31 mouse cellular contexts compared by ENCODE assay signal in genomic region chr1:72804031-72804430, GRCm38 (mm10). TPM values are rescaled to one million over a fixed set of nuclear protein-coding genes. Genes with fewer than 3 reads are reported as not detected.
A peak's percentile ranks its signal among the peaks of the same experiment; 100 is the strongest.
DNase-seq lines count a peak whose midpoint lies in the region; ATAC-seq and TF ChIP-seq lines count a peak whose summit lies in the region.
"Had no signal": no experiment of that assay in that cellular context is flagged by ENCODE, and none has a peak within 500 bp of the region (broad histone marks: within the 10 kb centered on the region; RNA-seq: fewer than 3 reads in every experiment).

No protein-coding gene starts in this region.

- no peak for TF ChIP-seq POLR2A in brain, embryonic 14.5 days (IDR thresholded peaks at IDR 0.05; ENCODE audit: borderline replicate concordance, extremely low read depth, insufficient read depth, insufficient read length, poor library complexity, severe bottlenecking)

- no peak overlapping the region for H3K4me2 ChIP-seq in midbrain, embryonic 14.5 days (ENCODE audit: low read length)
- no peak overlapping the region for H3K4me2 ChIP-seq in midbrain, embryonic 16.5 days (ENCODE audit: low read length)
- H3K4me2 ChIP-seq: forebrain, embryonic 12.5 days; limb, embryonic 12.5 days; liver, embryonic 15.5 days; midbrain, embryonic 11.5 days; neural tube, embryonic 13.5 days had no signal

- H3K9me3 ChIP-seq in midbrain, embryonic 14.5 days (ENCODE audit: control insufficient read depth, low read length), result no peaks in the 10 kb centered on the region
- H3K9me3 ChIP-seq in midbrain, embryonic 16.5 days (replicated peaks; ENCODE audit: control insufficient read depth, low read length, poor library complexity, severe bottlenecking), result no peaks in the 10 kb centered on the region
- H3K9me3 ChIP-seq: forebrain, embryonic 12.5 days; limb, embryonic 12.5 days; liver, embryonic 15.5 days; neural tube, embryonic 13.5 days had no signal

- intact Hi-C loops in left cerebral cortex, postnatal 4 days (cut with DNase I), result no loop called here

- no peak overlapping the region for H3K4me3 ChIP-seq in midbrain, embryonic 14.5 days (replicated peaks; ENCODE audit: low read depth, low read length)
- H3K4me3 ChIP-seq in midbrain, embryonic 16.5 days (ENCODE audit: low read depth, low read length), result no peak overlapping the region
- H3K4me3 ChIP-seq: erythroblast, embryonic 14.5 days; forebrain, embryonic 12.5 days; limb, embryonic 12.5 days; liver, embryonic 15.5 days; neural tube, embryonic 13.5 days had no signal

- no peak for ATAC-seq in midbrain, embryonic 14.5 days (ENCODE audit: low FRiP score, low TSS enrichment)
- ATAC-seq in midbrain, embryonic 16.5 days, result no peak
- ATAC-seq: activated CD4-positive, CD25-positive, alpha-beta regulatory T cell, adult 4 months; intestine, postnatal 0 days had no signal

- H3K36me3 ChIP-seq in midbrain, embryonic 14.5 days (ENCODE audit: control insufficient read depth, insufficient read depth, low read length), result no peaks in the 10 kb centered on the region
- no peaks in the 10 kb centered on the region for H3K36me3 ChIP-seq in midbrain, embryonic 16.5 days (ENCODE audit: control insufficient read depth, insufficient read depth, low read length)
- H3K36me3 ChIP-seq: forebrain, embryonic 12.5 days; limb, embryonic 12.5 days; liver, embryonic 15.5 days; neural tube, embryonic 13.5 days had no signal

- no peak overlapping the region for H3K27ac ChIP-seq in midbrain, embryonic 14.5 days (replicated peaks; ENCODE audit: low read depth, low read length)
- H3K27ac ChIP-seq in midbrain, embryonic 16.5 days (ENCODE audit: low read length), result no peak overlapping the region
- H3K27ac ChIP-seq: liver, embryonic 15.5 days; neural tube, embryonic 13.5 days had no signal

- H3K27me3 ChIP-seq in midbrain, embryonic 14.5 days (ENCODE audit: control insufficient read depth, insufficient read depth, low read length), result no peaks in the 10 kb centered on the region
- H3K27me3 ChIP-seq in midbrain, embryonic 16.5 days (ENCODE audit: control insufficient read depth, insufficient read depth, low read depth, low read length), result no peaks in the 10 kb centered on the region
- H3K27me3 ChIP-seq: forebrain, embryonic 12.5 days; limb, embryonic 12.5 days; liver, embryonic 15.5 days; neural tube, embryonic 13.5 days had no signal

- peak; percentile 70 to 72 for DNase-seq in cerebellum, postnatal 10 days
- no peak for DNase-seq in cerebellum, adult 11-12 months
- DNase-seq in left cerebral cortex, postnatal 4 days, result peak; percentile 70
- no peak for DNase-seq in left cerebral cortex, adult 8-10 months (ENCODE audit: low spot score in 2 of 2)
- peak; percentile 36 for DNase-seq in midbrain, embryonic 14.5 days
- DNase-seq in brain, embryonic 14.5 days (ENCODE audit: low read depth), result peak; percentile 53
- no peak for DNase-seq in kidney, postnatal 25 days
- DNase-seq: adrenal gland, adult 2 months; adrenal gland, postnatal 36 days; cerebellum, adult 9-10 months; gastrocnemius, postnatal 10 days; heart, postnatal 14 days; kidney, adult 9 months; kidney, postnatal 10 days; layer of hippocampus, adult 9-11 months; retina, postnatal 1 day; right cerebral cortex, postnatal 25 days; spleen, adult 18-20 months; thymus, adult 2 months; thymus, postnatal 36 days had no signal

- peaks cover 19% of the 10 kb centered on the region for H3K4me1 ChIP-seq in midbrain, embryonic 14.5 days (ENCODE audit: control insufficient read depth, insufficient read depth, low read length)
- H3K4me1 ChIP-seq in midbrain, embryonic 16.5 days (ENCODE audit: control insufficient read depth, insufficient read depth, low read length), result peaks cover 9% of the 10 kb centered on the region
- H3K4me1 ChIP-seq: liver, embryonic 15.5 days had no signal

- H3K9ac ChIP-seq in midbrain, embryonic 14.5 days (replicated peaks; ENCODE audit: low read length), result no peak overlapping the region
- no peak overlapping the region for H3K9ac ChIP-seq in midbrain, embryonic 16.5 days (ENCODE audit: low read depth, low read length)
- H3K9ac ChIP-seq: forebrain, embryonic 12.5 days; limb, embryonic 12.5 days; liver, embryonic 15.5 days; neural tube, embryonic 13.5 days had no signal

- TF ChIP-seq CTCF in brain, embryonic 14.5 days (IDR thresholded peaks at IDR 0.05; ENCODE audit: borderline replicate concordance, extremely low read depth, insufficient read depth, insufficient read length), result no peak

- 80% methylated on average over 4 of the region's 4 CpGs for WGBS in midbrain, embryonic 14.5 days
- whole genome bisulfite sequencing in midbrain, embryonic 16.5 days, result 71% methylated on average over 4 of the region's 4 CpGs

RNA-seq across cellular contexts. Expression of gene Igfbp2, which starts 20.3 kb away (rescaled TPM):
- 100 to 1,000 TPM; 157 to 158 TPM for total RNA-seq in left cerebral cortex, postnatal 4 days (2021)
- total RNA-seq in left cerebral cortex, adult 8-10 months (2022), result 10 to 100 TPM; 49.5 to 63.9 (median 56.1) TPM
- polyA plus RNA-seq in midbrain, embryonic 14.5 days (2014; fragmentation: Nextera tagmentation; extraction: Ambion mirVana), result 200 and 310 TPM in 2 replicates
- polyA plus RNA-seq in midbrain, embryonic 16.5 days (2015; fragmentation: Nextera tagmentation; extraction: Ambion mirVana), result 244 and 262 TPM in 2 replicates
- polyA plus RNA-seq in brain, embryonic 14.5 days (2012; rRNA removed), result 328 and 384 TPM in 2 replicates
- total RNA-seq: common myeloid progenitor, adult 5-6 weeks; megakaryocyte progenitor cell, adult 5-6 weeks had no signal
- polyA plus RNA-seq: activated CD4-positive, CD25-positive, alpha-beta regulatory T cell, adult 4 months had no signal

Comparison
In these comparisons a context has a peak if more than half of its experiments do, and no peak if none do; other contexts are left out.
1. DNase-seq: peak in cerebellum, postnatal 10 days (2 of 2), left cerebral cortex, postnatal 4 days (single experiment), midbrain, embryonic 14.5 days (single experiment) and brain, embryonic 14.5 days (single experiment); none in cerebellum, adult 11-12 months (single experiment), left cerebral cortex, adult 8-10 months (0 of 2) and kidney, postnatal 25 days (0 of 2).